Mouse (Mus musculus): ENCODE data around the gene Perm1.

The Perm1 gene

GRCm38 (mm10) chr4:156202462-156202893 lies 13.2 kb upstream of the Perm1 start:
- no peak for DNase-seq

- peak; percentile 68 to 72 for DNase-seq
These were observed 12.7 kb upstream of the Perm1 start, which contains the start of gene AW011738 for GRCm38 (mm10) chr4:156203001-156203412. AW011738 (plus strand) TSS chr4:156203304.

GRCm38 (mm10) chr4:156203413-156204131 lies 12.1 kb upstream of the Perm1 start:
- DNase-seq = no peak

GRCm38 (mm10) chr4:156208872-156209271 lies 6.8 kb upstream of the Perm1 start:
- no peak for DNase-seq

GRCm38 (mm10) chr4:156209963-156210635 lies 5.6 kb upstream of the Perm1 start:
- no peak for DNase-seq

DNA sequence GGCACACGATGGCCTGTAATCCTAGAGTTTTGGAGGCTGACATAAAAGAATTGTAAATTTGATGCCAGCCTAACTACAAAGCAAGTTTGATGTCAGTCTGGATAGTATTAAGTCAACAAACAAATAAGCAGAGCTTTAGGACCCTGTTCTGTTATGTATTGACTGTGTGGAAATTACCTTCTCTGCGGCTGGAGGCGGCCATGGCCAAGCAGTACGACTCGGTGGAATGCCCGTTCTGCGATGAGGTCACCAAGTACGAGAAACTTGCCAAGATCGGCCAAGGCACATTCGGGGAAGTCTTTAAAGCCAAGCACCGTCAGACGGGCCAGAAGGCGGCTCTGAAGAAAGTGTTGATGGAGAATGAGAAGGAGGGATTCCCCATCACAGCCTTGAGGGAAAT lies 2.5 kb upstream of the Perm1 start:
- no peak for DNase-seq

GRCm38 (mm10) chr4:156216196-156216595 lies 528 bp downstream of the Perm1 start:
- DNase-seq = no peak

DNA sequence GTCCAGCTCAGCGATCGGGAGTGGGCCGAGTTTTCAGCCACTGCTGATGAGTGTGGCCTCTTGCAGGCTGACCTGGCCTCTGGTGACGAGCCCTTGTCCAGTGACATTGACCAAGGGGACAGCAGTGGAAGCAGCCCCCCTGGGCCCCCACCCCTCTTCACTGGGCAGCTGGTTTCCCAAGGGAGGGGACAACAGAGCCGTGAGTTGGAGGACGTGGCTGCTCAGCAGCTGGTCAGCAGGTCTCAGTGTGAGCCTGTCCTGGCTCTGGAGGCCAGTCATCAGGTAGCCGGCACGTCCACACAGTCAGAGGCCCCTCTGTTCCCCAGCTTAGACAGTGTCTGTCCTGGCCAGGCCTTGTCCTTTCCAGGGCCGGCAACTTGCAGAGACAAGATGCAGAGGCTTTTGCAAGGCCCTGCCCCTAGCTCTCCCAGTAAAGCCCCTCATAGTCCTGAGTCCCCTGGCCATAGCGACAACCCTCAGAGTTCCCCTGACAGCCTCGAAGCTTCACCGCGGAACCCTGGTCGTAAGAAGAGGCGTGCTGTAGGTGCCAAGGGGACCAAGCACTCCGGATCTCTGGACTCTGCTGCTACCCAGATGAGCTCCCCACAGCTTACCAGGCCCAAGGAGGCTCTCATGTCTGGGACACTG lies 1.5 kb downstream of the Perm1 start:
- DNase-seq = no peak

- no peak for DNase-seq
These were observed 2.2 kb downstream of the Perm1 start for GRCm38 (mm10) chr4:156217838-156218237.

DNA sequence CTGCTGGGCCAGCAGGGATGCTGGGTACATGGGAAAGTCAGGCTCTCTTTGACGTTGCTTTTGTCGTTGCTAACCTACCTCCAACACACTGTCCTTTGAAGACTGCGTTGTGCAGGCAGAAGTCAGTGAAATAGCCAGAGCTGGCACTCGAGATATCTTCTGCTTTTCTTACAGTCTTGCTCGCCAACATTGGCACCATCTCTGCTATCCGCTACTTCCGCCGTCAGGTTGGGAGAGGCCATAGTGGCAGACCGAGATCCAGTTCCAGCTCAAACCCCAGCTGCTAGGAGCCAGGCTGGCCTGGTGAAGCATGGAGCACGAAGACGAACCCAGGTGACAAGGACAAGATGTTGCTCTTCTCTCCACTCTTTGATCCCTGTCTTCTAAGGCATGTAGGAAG lies 4.3 kb downstream of the Perm1 start:
- DNase-seq = no peak

DNA sequence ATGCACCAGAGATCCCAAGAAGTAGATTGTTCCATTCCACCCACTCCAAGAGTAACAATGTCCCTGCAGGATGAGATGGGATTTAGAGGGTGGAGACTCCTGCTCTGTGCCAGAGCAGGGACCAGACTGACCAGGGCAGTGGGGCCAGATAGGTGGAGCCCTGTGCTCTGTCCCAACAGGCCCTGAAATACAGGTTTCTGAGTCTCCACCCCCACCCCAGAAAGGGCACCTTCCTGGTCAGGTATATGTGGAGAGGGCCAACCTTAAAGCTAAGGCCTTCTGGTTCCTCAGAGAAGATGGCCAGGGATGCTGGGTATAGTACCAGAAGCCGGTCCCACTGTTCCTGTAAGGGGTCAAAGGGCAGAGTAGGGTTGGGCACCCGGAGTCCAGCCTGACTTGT lies 8.6 kb downstream of the Perm1 start:
- DNase-seq = no peak

DNA sequence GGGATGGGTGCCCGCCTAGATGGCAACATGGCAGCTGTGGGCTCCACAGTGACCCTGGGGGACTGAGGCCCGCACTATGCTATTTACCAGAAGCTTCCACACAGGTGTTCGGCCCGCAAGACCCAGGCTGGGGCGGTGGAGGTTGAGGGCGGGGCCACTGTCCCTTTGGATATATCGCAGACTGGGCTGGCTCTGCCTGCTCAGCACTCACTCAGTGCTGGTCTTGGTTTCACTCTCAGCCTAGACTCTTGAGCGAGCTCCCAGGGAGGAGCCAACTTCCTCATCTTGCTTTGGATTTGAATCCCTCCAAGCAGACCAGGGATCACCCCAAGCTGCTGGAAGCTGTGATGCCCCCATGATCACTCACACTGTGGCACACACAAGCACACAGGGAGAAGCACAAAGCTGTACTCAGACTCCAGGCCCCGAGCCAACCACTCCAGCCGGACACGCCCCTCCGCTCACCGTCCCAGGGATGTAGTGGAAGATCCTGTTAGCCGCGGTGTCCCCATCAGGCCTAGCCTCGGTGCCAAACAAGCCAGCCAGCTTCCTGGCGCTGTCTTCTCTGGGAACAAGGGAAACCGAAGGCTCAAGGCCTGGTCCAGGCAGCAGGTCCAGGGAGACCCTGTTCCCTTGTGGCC lies 12.2 kb downstream of the Perm1 start:
- DNase-seq = no peak

DNA sequence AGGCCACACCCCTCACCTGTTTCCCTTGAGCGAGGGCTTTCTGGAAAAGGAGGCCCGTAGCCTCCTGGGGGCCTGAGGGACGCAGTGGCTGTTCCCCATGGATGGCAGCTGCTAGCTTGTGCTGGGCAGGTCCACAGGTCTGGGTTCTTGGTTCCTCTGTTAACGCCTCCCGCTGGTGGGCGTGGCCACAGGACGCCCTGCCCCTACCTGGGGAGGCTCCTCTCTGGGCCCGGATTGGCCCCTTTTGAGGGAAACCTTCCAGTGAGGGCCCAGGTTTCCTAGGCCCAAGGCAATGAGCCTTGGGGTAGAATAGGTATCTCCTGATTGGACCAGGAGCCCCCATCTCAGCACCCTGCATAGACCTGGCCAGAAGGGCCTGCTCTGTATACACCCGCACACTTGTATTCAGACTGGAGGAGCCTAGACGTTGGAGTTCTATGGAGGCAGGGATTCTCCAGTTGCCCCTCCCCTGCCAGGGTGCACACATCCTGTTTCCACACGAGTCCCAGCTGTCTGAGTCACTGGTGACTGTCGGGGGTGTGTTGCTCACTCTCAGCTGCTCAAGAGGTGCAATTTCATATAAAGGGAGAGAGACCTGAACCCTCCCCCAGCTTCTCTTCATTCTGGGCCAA lies 12.8 kb downstream of the Perm1 start:
- DNase-seq = no peak

GRCm38 (mm10) chr4:156234021-156234501 lies 18.4 kb downstream of the Perm1 start:
- DNase-seq = no peak

DNA sequence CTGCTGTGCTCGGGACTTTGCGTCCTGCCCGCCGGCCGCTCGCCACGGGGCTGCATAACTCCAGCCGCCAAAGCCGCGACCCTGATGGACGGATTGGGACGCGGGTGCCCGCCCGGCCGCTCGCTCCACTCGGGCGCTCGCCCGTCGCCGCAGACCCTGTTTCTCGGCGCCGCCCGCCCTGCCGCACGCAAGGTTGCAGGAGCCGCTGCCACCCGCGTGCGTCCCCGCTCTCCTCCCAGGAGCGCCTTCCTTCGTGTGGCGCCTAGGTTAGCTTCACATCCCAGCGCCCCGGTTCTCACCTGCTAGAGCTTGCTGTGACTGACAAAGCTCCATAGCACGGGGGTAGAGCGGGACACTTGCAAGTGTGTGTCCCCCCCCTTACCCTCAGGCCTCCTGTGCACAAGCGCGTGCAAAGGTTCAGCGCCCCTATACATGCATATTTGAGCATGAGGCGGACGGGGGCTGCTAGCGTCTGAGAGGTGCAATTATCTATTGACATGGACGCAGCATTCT lies 19.1 kb downstream of the Perm1 start, which contains the start of gene Plekhn1:
Gene Plekhn1, minus strand, starts transcription at position 157 of the 513 bp plus-strand sequence.
- peak; percentile 54 to 76 for DNase-seq

- no peak for DNase-seq
These were observed 19.7 kb downstream of the Perm1 start for GRCm38 (mm10) chr4:156235360-156235770.

DNA sequence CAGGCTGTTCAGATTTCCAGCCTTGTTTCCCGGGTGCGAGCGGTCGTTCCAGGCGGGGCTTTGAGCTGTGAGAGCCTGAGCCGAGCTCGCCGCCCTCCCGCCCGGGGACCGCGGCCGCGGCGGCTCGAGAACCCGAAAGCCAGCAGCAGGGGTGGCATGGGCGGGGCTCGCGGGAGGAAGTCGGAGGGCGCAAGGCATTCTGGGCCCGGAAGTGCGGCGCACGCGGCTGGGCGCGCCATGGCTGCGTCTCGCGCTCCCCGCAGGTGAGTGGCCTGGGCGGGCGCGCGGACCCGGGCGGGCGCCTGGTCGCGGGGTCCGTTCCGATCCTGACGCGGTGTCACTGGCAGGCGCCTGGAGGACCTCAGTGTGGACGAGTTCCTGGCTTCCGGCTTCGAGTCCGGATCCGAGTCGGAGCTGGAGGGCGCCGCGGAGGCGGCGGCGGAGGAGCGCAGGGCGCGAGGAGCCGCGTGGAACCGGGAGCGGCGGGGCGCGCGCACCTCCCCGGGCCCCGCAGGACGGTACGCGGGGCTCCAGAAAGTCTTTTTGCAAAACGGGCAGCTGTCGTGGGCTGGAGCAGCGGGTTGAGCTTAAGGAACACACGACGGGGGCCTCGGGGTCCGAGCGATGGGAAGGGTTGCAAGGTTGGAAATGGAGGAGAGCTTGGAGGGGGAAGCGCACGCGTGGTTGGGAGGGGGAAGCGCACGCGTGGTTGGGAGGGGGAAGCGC lies 20.3 kb downstream of the Perm1 start, which contains the start of gene Noc2l:
Gene Noc2l, plus strand, starts transcription at position 203 of the 726 bp plus-strand sequence.
- DNase-seq = peak; percentile 79 to 91

- DNase-seq = no peak
These were observed 21.2 kb downstream of the Perm1 start for GRCm38 (mm10) chr4:156236651-156237447.

DNA sequence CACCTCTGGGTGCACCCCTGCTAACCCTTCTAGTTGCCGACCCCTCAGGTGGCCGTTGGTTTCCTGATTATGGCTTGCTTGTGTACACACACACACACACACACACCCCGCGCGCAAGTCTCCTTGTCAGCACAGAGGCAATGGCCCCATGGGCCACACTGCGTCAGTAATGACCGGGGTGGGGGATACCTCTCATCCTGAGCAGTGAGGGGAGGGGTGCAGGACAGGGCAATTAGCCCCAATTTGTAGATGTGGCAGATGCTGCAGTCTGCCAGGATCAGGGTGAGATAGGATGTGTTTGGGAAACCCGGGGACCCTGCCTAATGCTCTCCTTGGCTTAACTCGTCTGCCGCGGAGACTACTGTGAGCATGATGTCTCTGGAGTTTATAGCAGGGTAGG lies 33.9 kb downstream of the Perm1 start:
- DNase-seq = no peak

DNA sequence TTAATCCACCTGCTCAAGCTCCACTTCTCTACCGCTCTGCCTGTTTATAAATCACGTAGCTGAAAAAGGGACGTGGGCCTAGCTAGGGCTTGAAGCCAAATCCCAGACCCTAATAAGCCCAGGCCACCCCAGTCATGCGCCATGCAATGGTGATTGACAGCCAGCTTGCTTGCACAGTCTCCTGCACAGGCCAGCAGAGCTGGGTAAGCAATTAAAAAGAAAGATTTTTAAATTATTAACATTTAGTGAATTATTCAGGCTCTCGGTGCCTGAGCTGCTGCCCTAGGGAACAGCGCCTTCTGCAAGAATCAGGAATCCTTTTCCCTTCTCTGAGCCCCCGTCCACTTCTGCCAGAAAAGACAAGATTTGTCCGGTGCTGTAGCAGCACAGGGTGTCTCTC lies 35.4 kb downstream of the Perm1 start:
- DNase-seq = no peak

GRCm38 (mm10) chr4:156252140-156252539 lies 36.5 kb downstream of the Perm1 start:
- DNase-seq = no peak
